Mouse (Mus musculus): ENCODE data around the gene C5ar2. TPM values are rescaled to one million over a fixed set of nuclear protein-coding genes. Genes with fewer than 3 reads are reported as not detected.

The C5ar2 gene
- total and polyA plus RNA-seq, 2 experiments from 2014 or later = 0.05 to 0.14 TPM

DNA sequence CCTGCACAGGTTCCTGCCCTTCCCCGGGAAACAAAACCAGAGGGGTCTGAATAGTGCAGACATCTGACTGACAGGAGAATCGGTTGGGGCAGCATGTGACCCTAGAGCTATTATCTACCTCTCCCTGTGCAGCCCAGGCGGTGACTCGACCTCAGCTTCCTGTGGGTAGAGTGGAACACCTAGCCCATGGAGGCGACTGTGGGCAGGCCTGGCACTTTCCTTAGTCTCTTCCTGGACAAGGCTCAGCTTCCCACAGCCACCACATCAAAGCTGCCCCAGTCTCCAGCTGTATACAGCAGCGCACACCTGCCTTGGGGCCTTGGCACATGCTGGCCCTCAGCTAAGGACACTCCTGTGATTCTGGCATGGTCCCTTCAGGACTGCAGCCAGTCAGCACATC is 42.8 kb downstream of the C5ar2 start:
- Histone ChIP-seq H3K9ac (replicated peaks; ENCODE audit: low read length, poor library complexity, severe bottlenecking) (no peak overlapping the region), H3K4me1 (ENCODE audit: insufficient read depth, low read length) (no peaks in the 10 kb centered on the region), H3K27me3 (ENCODE audit: insufficient read depth, low read length) (no peaks in the 10 kb centered on the region), H3K36me3 (ENCODE audit: insufficient read depth, low read length) (peaks cover 72% of the 10 kb centered on the region), H3K27ac (ENCODE audit: low read depth, low read length) (no peak overlapping the region), H3K9me3 (ENCODE audit: low read length) (no peaks in the 10 kb centered on the region), H3K4me3 (ENCODE audit: low read depth, low read length) (no peak overlapping the region), H3K4me2 (ENCODE audit: low read depth, low read length, poor library complexity, severe bottlenecking) (no peak overlapping the region)
- WGBS = 87% methylated on average over 6 of the region's 6 CpGs
- TF ChIP-seq CTCF (IDR thresholded peaks at IDR 0.05) = no peak
- ATAC-seq (ENCODE audit: low FRiP score) (no peak), DNase-seq (ENCODE audit: low spot score) (no peak)

DNA sequence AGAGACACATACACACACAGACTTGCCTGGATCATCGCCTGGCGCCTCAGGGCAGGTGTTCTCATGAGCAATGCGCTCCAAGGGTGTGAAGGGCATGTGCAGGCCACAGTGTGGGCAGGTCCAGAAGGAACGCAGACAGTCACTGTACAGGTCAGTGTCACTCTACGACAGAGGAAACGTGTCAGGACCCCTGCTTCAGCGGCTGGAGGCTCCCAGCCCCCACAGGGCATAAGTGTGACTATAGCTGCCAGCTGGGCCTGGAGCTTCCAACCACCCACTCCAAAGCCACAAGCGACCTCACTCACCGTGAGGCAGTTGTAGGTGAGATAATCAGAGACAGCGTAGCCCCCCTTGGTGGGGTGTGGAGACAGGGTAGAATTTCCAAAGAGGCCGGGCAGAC is 45.4 kb downstream of the C5ar2 start:
- no peak overlapping the region for H3K4me2 ChIP-seq (ENCODE audit: low read depth, low read length, poor library complexity, severe bottlenecking)
- peaks cover 46% of the 10 kb centered on the region for H3K36me3 ChIP-seq (ENCODE audit: insufficient read depth, low read length)
- TF ChIP-seq CTCF (IDR thresholded peaks at IDR 0.05) = no peak
- ATAC-seq (ENCODE audit: low FRiP score) (no peak), DNase-seq (ENCODE audit: low spot score) (no peak)
- H3K4me3 ChIP-seq (ENCODE audit: low read depth, low read length) = no peak overlapping the region
- H3K27ac ChIP-seq (ENCODE audit: low read depth, low read length) = no peak overlapping the region
- 92% methylated on average over 11 of the region's 11 CpGs for WGBS
- H3K4me1 ChIP-seq (ENCODE audit: insufficient read depth, low read length) = no peaks in the 10 kb centered on the region
- no peak overlapping the region for H3K9ac ChIP-seq (replicated peaks; ENCODE audit: low read length, poor library complexity, severe bottlenecking)
- H3K27me3 ChIP-seq (ENCODE audit: insufficient read depth, low read length) = no peaks in the 10 kb centered on the region
- H3K9me3 ChIP-seq (ENCODE audit: low read length) = no peaks in the 10 kb centered on the region

- no peaks in the 10 kb centered on the region for H3K27me3 ChIP-seq (ENCODE audit: insufficient read depth, low read length)
- no peak for ATAC-seq (ENCODE audit: low FRiP score)
- H3K4me3 ChIP-seq (ENCODE audit: low read depth, low read length) = no peak overlapping the region
- H3K9ac ChIP-seq (replicated peaks; ENCODE audit: low read length, poor library complexity, severe bottlenecking) = no peak overlapping the region
- H3K4me2 ChIP-seq (ENCODE audit: low read depth, low read length, poor library complexity, severe bottlenecking) = no peak overlapping the region
- no peak for TF ChIP-seq CTCF (IDR thresholded peaks at IDR 0.05)
- H3K4me1 ChIP-seq (ENCODE audit: insufficient read depth, low read length) = no peaks in the 10 kb centered on the region
- H3K36me3 ChIP-seq (ENCODE audit: insufficient read depth, low read length) = peaks cover 33% of the 10 kb centered on the region
- H3K9me3 ChIP-seq (ENCODE audit: low read length) = no peaks in the 10 kb centered on the region
- no peak for DNase-seq (ENCODE audit: low spot score)
- H3K27ac ChIP-seq (ENCODE audit: low read depth, low read length) = no peak overlapping the region
- WGBS = 87% methylated on average over 5 of the region's 5 CpGs
Measured at GRCm38 (mm10) chr7:16197166-16197565, 46.8 kb downstream of the C5ar2 start.

DNA sequence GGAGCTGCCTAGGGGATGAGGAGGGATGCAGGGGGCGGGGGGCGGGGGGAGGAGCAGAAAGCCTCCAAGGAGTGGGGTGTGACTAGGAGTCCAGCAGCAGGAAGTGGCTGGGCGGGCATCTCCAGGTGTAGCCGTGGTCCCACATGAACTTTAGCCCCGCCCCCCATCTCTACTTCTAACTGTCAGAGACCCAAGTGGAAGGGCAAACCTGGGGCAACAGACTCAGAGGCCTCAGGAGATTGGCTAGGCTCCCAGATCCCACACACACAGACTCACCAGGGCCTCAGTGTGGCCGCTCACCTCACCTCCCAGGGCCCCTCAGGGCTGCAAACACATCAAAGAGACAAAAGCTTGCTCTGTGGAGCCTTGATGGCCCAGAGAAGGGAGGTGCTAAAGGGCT is 47.3 kb downstream of the C5ar2 start:
- 64% methylated on average over 6 of the region's 6 CpGs for WGBS
- TF ChIP-seq CTCF (IDR thresholded peaks at IDR 0.05) = no peak
- Histone ChIP-seq H3K27ac (ENCODE audit: low read depth, low read length) (no peak overlapping the region), H3K4me1 (ENCODE audit: insufficient read depth, low read length) (no peaks in the 10 kb centered on the region), H3K9ac (replicated peaks; ENCODE audit: low read length, poor library complexity, severe bottlenecking) (no peak overlapping the region), H3K9me3 (ENCODE audit: low read length) (no peaks in the 10 kb centered on the region), H3K36me3 (ENCODE audit: insufficient read depth, low read length) (peaks cover 33% of the 10 kb centered on the region), H3K4me2 (ENCODE audit: low read depth, low read length, poor library complexity, severe bottlenecking) (no peak overlapping the region), H3K27me3 (ENCODE audit: insufficient read depth, low read length) (no peaks in the 10 kb centered on the region), H3K4me3 (ENCODE audit: low read depth, low read length) (no peak overlapping the region)
- ATAC-seq (ENCODE audit: low FRiP score) = no peak
- DNase-seq (ENCODE audit: low spot score) = no peak

- H3K4me2 ChIP-seq (ENCODE audit: low read depth, low read length, poor library complexity, severe bottlenecking) = no peak overlapping the region
- peaks cover 8% of the 10 kb centered on the region for H3K36me3 ChIP-seq (ENCODE audit: insufficient read depth, low read length)
- no peak for DNase-seq (ENCODE audit: low spot score)
- H3K9me3 ChIP-seq (ENCODE audit: low read length) = no peaks in the 10 kb centered on the region
- H3K27ac ChIP-seq (ENCODE audit: low read depth, low read length) = no peak overlapping the region
- 63% methylated on average over 3 of the region's 3 CpGs for WGBS
- H3K4me3 ChIP-seq (ENCODE audit: low read depth, low read length) = no peak overlapping the region
- no peak for TF ChIP-seq CTCF (IDR thresholded peaks at IDR 0.05)
- ATAC-seq (ENCODE audit: low FRiP score) = no peak
- no peaks in the 10 kb centered on the region for H3K4me1 ChIP-seq (ENCODE audit: insufficient read depth, low read length)
- no peak overlapping the region for H3K9ac ChIP-seq (replicated peaks; ENCODE audit: low read length, poor library complexity, severe bottlenecking)
- no peaks in the 10 kb centered on the region for H3K27me3 ChIP-seq (ENCODE audit: insufficient read depth, low read length)
Measured at GRCm38 (mm10) chr7:16193702-16194101, 50.3 kb downstream of the C5ar2 start.

GRCm38 (mm10) chr7:16192315-16192714 is 51.6 kb downstream of the C5ar2 start:
- Histone ChIP-seq H3K4me1 (ENCODE audit: insufficient read depth, low read length) (no peaks in the 10 kb centered on the region), H3K36me3 (ENCODE audit: insufficient read depth, low read length) (no peaks in the 10 kb centered on the region; the same call in 1 of the 2 replicates), H3K27me3 (ENCODE audit: insufficient read depth, low read length) (no peaks in the 10 kb centered on the region), H3K9ac (replicated peaks; ENCODE audit: low read length, poor library complexity, severe bottlenecking) (no peak overlapping the region), H3K4me2 (ENCODE audit: low read depth, low read length, poor library complexity, severe bottlenecking) (no peak overlapping the region), H3K9me3 (ENCODE audit: low read length) (no peaks in the 10 kb centered on the region), H3K4me3 (ENCODE audit: low read depth, low read length) (no peak overlapping the region), H3K27ac (ENCODE audit: low read depth, low read length) (no peak overlapping the region)
- 14% methylated on average over 5 of the region's 5 CpGs for WGBS
- ATAC-seq (ENCODE audit: low FRiP score) (peak; percentile 28; the same call in 1 of the 2 replicates), DNase-seq (ENCODE audit: low spot score) (peak; percentile 84)
- TF ChIP-seq CTCF (IDR thresholded peaks at IDR 0.05) = peak; percentile 76
